Comparison of ENCODE assay signal across 12 mouse cellular contexts in the genomic region with DNA sequence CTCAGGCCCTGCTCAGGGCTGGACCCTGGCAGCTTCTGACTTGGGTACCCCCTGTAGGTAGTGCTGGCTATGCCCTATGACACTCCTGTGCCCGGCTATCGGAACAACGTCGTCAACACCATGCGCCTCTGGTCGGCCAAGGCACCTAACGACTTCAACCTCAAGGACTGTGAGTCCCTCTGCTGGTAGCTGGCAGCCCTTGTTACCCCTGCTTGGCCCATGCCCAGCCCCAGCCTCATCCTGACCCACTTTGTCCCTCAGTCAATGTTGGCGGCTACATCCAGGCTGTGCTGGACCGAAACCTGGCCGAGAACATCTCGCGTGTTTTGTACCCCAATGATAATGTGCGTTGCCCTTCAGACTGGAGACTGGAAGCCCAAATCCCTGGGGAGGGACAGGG. TPM values are rescaled to one million over a fixed set of nuclear protein-coding genes. Genes with fewer than 3 reads are reported as not detected.
DNase-seq lines count a peak whose midpoint lies in the region; ATAC-seq and TF ChIP-seq lines count a peak whose summit lies in the region.
"Had no signal": no experiment of that assay in that cellular context is flagged by ENCODE, and none has a peak within 500 bp of the region (broad histone marks: within the 10 kb centered on the region; RNA-seq: fewer than 3 reads in every experiment).

No protein-coding gene starts in this region.

- no peaks in the 10 kb centered on the region for H3K9me3 ChIP-seq in forebrain, embryonic 11.5 days (ENCODE audit: control insufficient read depth, low read length)
- H3K9me3 ChIP-seq in forebrain, embryonic 12.5 days, result no peaks in the 10 kb centered on the region
- no peaks in the 10 kb centered on the region for H3K9me3 ChIP-seq in lung, embryonic 14.5 days (ENCODE audit: low read depth, low read length)
- H3K9me3 ChIP-seq: embryonic facial prominence, embryonic 15.5 days; limb, embryonic 13.5 days had no signal

- WGBS in forebrain, embryonic 11.5 days, result 87% methylated on average over 13 of the region's 13 CpGs
- WGBS in forebrain, embryonic 12.5 days, result 86% methylated on average over 13 of the region's 13 CpGs
- WGBS in lung, embryonic 14.5 days, result 75% methylated on average over 13 of the region's 13 CpGs

- no peak for ATAC-seq in forebrain, embryonic 11.5 days (replicated peaks; ENCODE audit: low FRiP score)
- no peak for ATAC-seq in forebrain, embryonic 12.5 days (ENCODE audit: low FRiP score)
- no peak for ATAC-seq in lung, embryonic 14.5 days (ENCODE audit: insufficient read depth)
- ATAC-seq in inflammation-experienced regulatory T-cells, adult 6 months, result no peak
- ATAC-seq: Patski had no signal

- no peak overlapping the region for H3K9ac ChIP-seq in forebrain, embryonic 11.5 days (ENCODE audit: low read length)
- no peak overlapping the region for H3K9ac ChIP-seq in forebrain, embryonic 12.5 days
- H3K9ac ChIP-seq in lung, embryonic 14.5 days, result no peak overlapping the region
- H3K9ac ChIP-seq: embryonic facial prominence, embryonic 15.5 days; limb, embryonic 13.5 days had no signal

- 0 out of 2 replicates have a peak, but pooled peaks have one; percentile 3 for TF ChIP-seq CTCF in lung, embryonic 14.5 days (IDR thresholded peaks at IDR 0.05; ENCODE audit: low read depth)

- no peak overlapping the region for H3K4me3 ChIP-seq in forebrain, embryonic 11.5 days (ENCODE audit: low read depth, low read length)
- no peak overlapping the region for H3K4me3 ChIP-seq in forebrain, embryonic 12.5 days (replicated peaks)
- H3K4me3 ChIP-seq in lung, embryonic 14.5 days (ENCODE audit: low read depth, low read length), result no peak overlapping the region
- H3K4me3 ChIP-seq: embryonic facial prominence, embryonic 15.5 days; limb, embryonic 13.5 days had no signal

- H3K4me1 ChIP-seq in forebrain, embryonic 11.5 days (replicated peaks; ENCODE audit: control insufficient read depth, insufficient read depth, low read length), result peaks cover 4% of the 10 kb centered on the region
- peaks cover 23% of the 10 kb centered on the region for H3K4me1 ChIP-seq in forebrain, embryonic 12.5 days
- H3K4me1 ChIP-seq in lung, embryonic 14.5 days (ENCODE audit: insufficient read depth), result no peaks in the 10 kb centered on the region

- no peak overlapping the region for H3K27ac ChIP-seq in forebrain, embryonic 11.5 days (ENCODE audit: low read depth, low read length)
- no peak overlapping the region for H3K27ac ChIP-seq in forebrain, embryonic 12.5 days
- no peak overlapping the region for H3K27ac ChIP-seq in lung, embryonic 14.5 days (ENCODE audit: low read depth)
- H3K27ac ChIP-seq: embryonic facial prominence, embryonic 15.5 days; limb, embryonic 13.5 days had no signal

- peak; percentile 47 for DNase-seq in forebrain, embryonic 11.5 days (ENCODE audit: low spot score)
- no peak for DNase-seq in lung, embryonic 14.5 days
- no peak for DNase-seq in lung, postnatal 36 days
- DNase-seq in cerebellum, adult 9-10 months, result peak; percentile 82
- peak; percentile 34 to 52 for DNase-seq in heart, postnatal 36 days
- no peak for DNase-seq in ovary, adult 18-20 months (ENCODE audit: low spot score)
- DNase-seq: lung, postnatal 10 days had no signal

- no peaks in the 10 kb centered on the region for H3K36me3 ChIP-seq in forebrain, embryonic 11.5 days (ENCODE audit: control insufficient read depth, insufficient read depth, low read length)
- H3K36me3 ChIP-seq in forebrain, embryonic 12.5 days (replicated peaks), result no peaks in the 10 kb centered on the region
- H3K36me3 ChIP-seq in lung, embryonic 14.5 days (ENCODE audit: insufficient read depth), result no peaks in the 10 kb centered on the region
- H3K36me3 ChIP-seq: embryonic facial prominence, embryonic 15.5 days; limb, embryonic 13.5 days had no signal

- H3K4me2 ChIP-seq in forebrain, embryonic 11.5 days (ENCODE audit: low read depth, low read length, severe bottlenecking), result no peak overlapping the region
- no peak overlapping the region for H3K4me2 ChIP-seq in forebrain, embryonic 12.5 days
- no peak overlapping the region for H3K4me2 ChIP-seq in lung, embryonic 14.5 days
- H3K4me2 ChIP-seq: embryonic facial prominence, embryonic 15.5 days; limb, embryonic 13.5 days had no signal

- intact Hi-C loops in heart, postnatal 36 days (cut with DNase I), result no loop called here

- no peaks in the 10 kb centered on the region for H3K27me3 ChIP-seq in forebrain, embryonic 11.5 days (ENCODE audit: control insufficient read depth, insufficient read depth, low read length)
- H3K27me3 ChIP-seq in forebrain, embryonic 12.5 days, result 0 out of 2 replicates have a peak, but pooled peaks cover 10% of the 10 kb centered on the region
- H3K27me3 ChIP-seq in lung, embryonic 14.5 days (ENCODE audit: insufficient read depth, low read length), result no peaks in the 10 kb centered on the region
- H3K27me3 ChIP-seq: Patski had no signal

RNA-seq across cellular contexts. Expression of a gene that starts 3.8 kb away (rescaled TPM):
- polyA plus RNA-seq in forebrain, embryonic 11.5 days (2014; fragmentation: Nextera tagmentation; extraction: Ambion mirVana), result 1.2 TPM in 2 replicates
- 0.78 and 1.5 TPM in 2 replicates for polyA plus RNA-seq in forebrain, embryonic 12.5 days (2016; fragmentation: Nextera tagmentation; extraction: Ambion mirVana)
- 6.1 and 9.3 TPM in 2 replicates for polyA plus RNA-seq in lung, embryonic 14.5 days (2014; fragmentation: Nextera tagmentation; extraction: Ambion mirVana)
- total RNA-seq in heart, postnatal 36 days (2021), result 1,000 to 10,000 TPM; 1,171 to 1,191 TPM
- polyA plus RNA-seq in inflammation-experienced regulatory T-cells, adult 6 months (2017; shearing (Covaris generic)), result 1 to 10 TPM; 3.4 to 6.5 (median 5.7) TPM

RNA-seq across cellular contexts. Expression of a gene that starts 11.1 kb away (rescaled TPM):
- 9.5 and 12.9 TPM in 2 replicates for polyA plus RNA-seq in forebrain, embryonic 11.5 days (2014; fragmentation: Nextera tagmentation; extraction: Ambion mirVana)
- 13.1 and 15.1 TPM in 2 replicates for polyA plus RNA-seq in forebrain, embryonic 12.5 days (2016; fragmentation: Nextera tagmentation; extraction: Ambion mirVana)
- 34.8 and 35.1 TPM in 2 replicates for polyA plus RNA-seq in lung, embryonic 14.5 days (2014; fragmentation: Nextera tagmentation; extraction: Ambion mirVana)
- 10 to 100 TPM; 38.8 to 57.2 TPM for total RNA-seq in heart, postnatal 36 days (2021)
- polyA plus RNA-seq in inflammation-experienced regulatory T-cells, adult 6 months (2017; shearing (Covaris generic)), result 100 to 1,000 TPM in 1 of 3 experiments, 10 to 100 TPM in 2; 59.9 to 201 (median 68.4) TPM

RNA-seq across cellular contexts. Expression of a gene that starts 24.5 kb away (rescaled TPM):
- 275 and 283 TPM in 2 replicates for polyA plus RNA-seq in forebrain, embryonic 11.5 days (2014; fragmentation: Nextera tagmentation; extraction: Ambion mirVana)
- 204 and 221 TPM in 2 replicates for polyA plus RNA-seq in forebrain, embryonic 12.5 days (2016; fragmentation: Nextera tagmentation; extraction: Ambion mirVana)
- polyA plus RNA-seq in lung, embryonic 14.5 days (2014; fragmentation: Nextera tagmentation; extraction: Ambion mirVana), result 177 and 200 TPM in 2 replicates
- 100 to 1,000 TPM in 1 of 2 experiments, 10 to 100 TPM in 1; 89.4 to 101 TPM for total RNA-seq in heart, postnatal 36 days (2021)
- polyA plus RNA-seq in inflammation-experienced regulatory T-cells, adult 6 months (2017; shearing (Covaris generic)), result 10 to 100 TPM; 53.3 to 63.5 (median 59.1) TPM

RNA-seq across cellular contexts. Expression of a gene that starts 30.5 kb away (rescaled TPM):
- 8.1 and 10.4 TPM in 2 replicates for polyA plus RNA-seq in forebrain, embryonic 11.5 days (2014; fragmentation: Nextera tagmentation; extraction: Ambion mirVana)
- polyA plus RNA-seq in forebrain, embryonic 12.5 days (2016; fragmentation: Nextera tagmentation; extraction: Ambion mirVana), result 17.1 and 17.6 TPM in 2 replicates
- polyA plus RNA-seq in lung, embryonic 14.5 days (2014; fragmentation: Nextera tagmentation; extraction: Ambion mirVana), result 0.47 and 1.1 TPM in 2 replicates
- total RNA-seq in heart, postnatal 36 days (2021), result 1 to 10 TPM; 3.9 to 4.5 TPM
- under 1 TPM in 1 of 3 experiments, not detected in 2; 0.26 TPM for polyA plus RNA-seq in inflammation-experienced regulatory T-cells, adult 6 months (2017; shearing (Covaris generic))
- polyA plus RNA-seq: Patski had no signal

RNA-seq across cellular contexts. Expression of a gene that starts 47.1 kb away (rescaled TPM):
- 11.8 and 13.7 TPM in 2 replicates for polyA plus RNA-seq in forebrain, embryonic 11.5 days (2014; fragmentation: Nextera tagmentation; extraction: Ambion mirVana)
- 14.4 and 15.1 TPM in 2 replicates for polyA plus RNA-seq in forebrain, embryonic 12.5 days (2016; fragmentation: Nextera tagmentation; extraction: Ambion mirVana)
- polyA plus RNA-seq in lung, embryonic 14.5 days (2014; fragmentation: Nextera tagmentation; extraction: Ambion mirVana), result 13.4 and 22.2 TPM in 2 replicates
- 10 to 100 TPM; 36.4 to 56.7 TPM for total RNA-seq in heart, postnatal 36 days (2021)
- polyA plus RNA-seq in inflammation-experienced regulatory T-cells, adult 6 months (2017; shearing (Covaris generic)), result 100 to 1,000 TPM in 1 of 3 experiments, 10 to 100 TPM in 2; 68.4 to 105 (median 88.5) TPM

Comparison
In these comparisons a context has a peak if more than half of its experiments do, and no peak if none do; other contexts are left out.
1. DNase-seq: peak in forebrain, embryonic 11.5 days (single experiment), cerebellum, adult 9-10 months (single experiment) and heart, postnatal 36 days (2 of 2); none in lung, embryonic 14.5 days (single experiment), lung, postnatal 36 days (single experiment) and ovary, adult 18-20 months (single experiment).